Mouse (Mus musculus): ENCODE data around the gene Ptpn18. TPM values are rescaled to one million over a fixed set of nuclear protein-coding genes. Genes with fewer than 3 reads are reported as not detected.

The Ptpn18 gene
- polyA plus RNA-seq, 1 experiment from 2014 or later, result 21.0 TPM

- Histone ChIP-seq H3K4me1 (peaks cover 4% of the 10 kb centered on the region; the same call in 1 of the 2 replicates), H3K27me3 (peaks cover 9% of the 10 kb centered on the region; the same call in 1 of the 2 replicates), H3K9ac (no peak overlapping the region), H3K9me3 (replicated peaks) (no peaks in the 10 kb centered on the region), H3K27ac (replicated peaks) (no peak overlapping the region), H3K4me2 (replicated peaks) (no peak overlapping the region), H3K36me3 (no peaks in the 10 kb centered on the region), H3K4me3 (replicated peaks) (no peak overlapping the region)
- 63% methylated on average over 3 of the region's 3 CpGs for WGBS
- no peak for ATAC-seq (ENCODE audit: insufficient number of reproducible peaks, low FRiP score, low TSS enrichment, low read depth)
Observed at GRCm38 (mm10) chr1:34468051-34468450, 8.5 kb downstream of the Ptpn18 start.

DNA sequence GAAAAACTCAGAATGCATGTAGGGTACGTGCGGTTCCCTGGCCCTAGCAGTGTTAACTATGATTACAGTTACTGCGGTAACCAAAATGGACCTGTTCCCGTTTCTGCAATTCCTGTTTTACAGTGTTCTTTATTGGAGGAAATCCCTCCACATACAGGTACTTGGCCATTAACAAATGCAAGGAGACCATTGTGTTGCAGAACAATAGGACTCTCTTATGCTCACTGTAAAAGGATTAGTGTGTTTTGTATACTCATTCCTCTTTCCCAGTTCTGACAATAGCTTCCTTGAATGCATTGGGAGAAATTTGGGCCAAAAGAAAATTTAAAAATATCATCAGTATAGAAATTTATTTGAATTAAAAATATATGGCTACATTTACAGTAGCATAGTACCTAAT is 8.9 kb downstream of the Ptpn18 start:
- WGBS, result 67% methylated on average over 4 of the region's 4 CpGs
- Histone ChIP-seq H3K27ac (replicated peaks) (no peak overlapping the region), H3K9me3 (replicated peaks) (no peaks in the 10 kb centered on the region), H3K9ac (no peak overlapping the region), H3K4me3 (replicated peaks) (no peak overlapping the region), H3K4me1 (peaks cover 9% of the 10 kb centered on the region; the same call in 1 of the 2 replicates), H3K4me2 (replicated peaks) (no peak overlapping the region), H3K36me3 (no peaks in the 10 kb centered on the region), H3K27me3 (peaks cover 13% of the 10 kb centered on the region; the same call in 1 of the 2 replicates)
- no peak for ATAC-seq (ENCODE audit: insufficient number of reproducible peaks, low FRiP score, low TSS enrichment, low read depth)

- Histone ChIP-seq H3K9me3 (replicated peaks) (no peaks in the 10 kb centered on the region), H3K4me1 (peaks cover 9% of the 10 kb centered on the region; the same call in 1 of the 2 replicates), H3K27ac (replicated peaks) (no peak overlapping the region), H3K36me3 (no peaks in the 10 kb centered on the region), H3K27me3 (peaks cover 13% of the 10 kb centered on the region; the same call in 1 of the 2 replicates), H3K9ac (no peak overlapping the region), H3K4me2 (replicated peaks) (no peak overlapping the region), H3K4me3 (replicated peaks) (no peak overlapping the region)
- ATAC-seq (ENCODE audit: insufficient number of reproducible peaks, low FRiP score, low TSS enrichment, low read depth), result no peak
- WGBS, result 62% methylated on average over 5 of the region's 5 CpGs
Observed at GRCm38 (mm10) chr1:34469801-34470200, 10.2 kb downstream of the Ptpn18 start.

- peaks cover 13% of the 10 kb centered on the region; the same call in 1 of the 2 replicates for H3K27me3 ChIP-seq
- peak; percentile 49; the same call in 1 of the 2 replicates for ATAC-seq (ENCODE audit: insufficient number of reproducible peaks, low FRiP score, low TSS enrichment, low read depth)
- no peak overlapping the region for H3K27ac ChIP-seq (replicated peaks)
- H3K4me2 ChIP-seq (replicated peaks), result peak overlapping the region; percentile 92
- H3K36me3 ChIP-seq, result no peaks in the 10 kb centered on the region
- H3K4me3 ChIP-seq (replicated peaks), result peak overlapping the region; percentile 54
- no peaks in the 10 kb centered on the region for H3K9me3 ChIP-seq (replicated peaks)
- peak overlapping the region; percentile 28 for H3K9ac ChIP-seq
- WGBS, result 0% methylated on average over 42 of the region's 43 CpGs
- peaks cover 9% of the 10 kb centered on the region; the same call in 1 of the 2 replicates for H3K4me1 ChIP-seq
Observed at GRCm38 (mm10) chr1:34472427-34473300, 13.1 kb downstream of the Ptpn18 start.

GRCm38 (mm10) chr1:34478891-34479655 is 19.5 kb downstream of the Ptpn18 start:
- no peaks in the 10 kb centered on the region for H3K36me3 ChIP-seq
- H3K27me3 ChIP-seq, result no peaks in the 10 kb centered on the region
- H3K27ac ChIP-seq (replicated peaks), result no peak overlapping the region
- 36% methylated on average over 11 of the region's 11 CpGs for WGBS
- H3K9ac ChIP-seq, result no peak overlapping the region
- H3K4me1 ChIP-seq, result peaks cover 5% of the 10 kb centered on the region; the same call in 1 of the 2 replicates
- no peak overlapping the region for H3K4me3 ChIP-seq (replicated peaks)
- H3K9me3 ChIP-seq (replicated peaks), result no peaks in the 10 kb centered on the region
- H3K4me2 ChIP-seq (replicated peaks), result no peak overlapping the region
- no peak for ATAC-seq (ENCODE audit: insufficient number of reproducible peaks, low FRiP score, low TSS enrichment, low read depth)

DNA sequence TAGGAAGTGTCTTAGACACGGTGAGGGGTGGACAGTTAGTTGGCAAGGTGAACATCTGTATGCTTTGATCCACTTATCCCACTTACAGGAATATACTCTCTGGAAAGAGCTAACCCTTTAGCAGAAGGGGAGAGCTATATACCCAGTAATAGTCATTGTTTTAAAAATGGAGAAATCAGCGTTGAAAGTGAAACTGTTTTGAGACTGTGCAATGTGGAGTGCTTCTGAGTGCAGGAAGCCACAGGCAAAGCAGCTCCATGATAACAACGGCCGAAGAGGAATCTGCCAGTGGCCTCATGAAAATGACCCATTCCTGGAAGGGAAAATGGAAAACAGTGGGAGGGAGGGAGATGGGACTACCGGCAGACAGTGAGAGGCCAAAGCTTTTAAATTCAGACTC is 21.2 kb downstream of the Ptpn18 start:
- WGBS, result 69% methylated on average over 5 of the region's 5 CpGs
- Histone ChIP-seq H3K27me3 (no peaks in the 10 kb centered on the region), H3K4me1 (peaks cover 10% of the 10 kb centered on the region), H3K9ac (no peak overlapping the region), H3K36me3 (no peaks in the 10 kb centered on the region), H3K4me2 (replicated peaks) (no peak overlapping the region), H3K4me3 (replicated peaks) (no peak overlapping the region), H3K9me3 (replicated peaks) (no peaks in the 10 kb centered on the region), H3K27ac (replicated peaks) (no peak overlapping the region)
- no peak for ATAC-seq (ENCODE audit: insufficient number of reproducible peaks, low FRiP score, low TSS enrichment, low read depth)

- WGBS, result 48% methylated on average over 5 of the region's 5 CpGs
- Histone ChIP-seq H3K4me2 (replicated peaks) (no peak overlapping the region), H3K9me3 (replicated peaks) (no peaks in the 10 kb centered on the region), H3K4me3 (replicated peaks) (no peak overlapping the region), H3K36me3 (no peaks in the 10 kb centered on the region), H3K9ac (no peak overlapping the region), H3K4me1 (peaks cover 11% of the 10 kb centered on the region), H3K27ac (replicated peaks) (no peak overlapping the region), H3K27me3 (no peaks in the 10 kb centered on the region)
- ATAC-seq (ENCODE audit: insufficient number of reproducible peaks, low FRiP score, low TSS enrichment, low read depth), result no peak
Observed at GRCm38 (mm10) chr1:34481920-34482669, 22.5 kb downstream of the Ptpn18 start.

DNA sequence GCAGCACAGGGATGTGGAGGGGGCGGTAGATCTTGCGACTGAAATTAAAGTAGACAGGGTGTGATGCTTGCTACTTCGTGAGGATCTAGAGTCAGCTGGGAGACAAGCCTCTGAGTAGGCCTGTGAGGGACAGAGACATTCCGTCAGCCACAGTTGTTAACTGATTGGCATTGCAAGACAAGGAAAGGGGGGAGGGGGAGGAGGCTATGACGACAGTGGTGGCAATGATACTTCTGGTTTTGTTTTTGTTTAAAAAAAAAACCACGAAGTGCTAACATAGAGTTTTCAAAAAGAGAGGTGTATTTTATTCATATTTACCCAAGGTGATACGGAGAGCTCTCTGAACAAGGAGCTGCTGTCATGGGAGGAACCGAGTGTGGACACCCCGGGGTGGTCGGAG is 24.9 kb downstream of the Ptpn18 start:
- no peak overlapping the region for H3K9ac ChIP-seq
- H3K27me3 ChIP-seq, result no peaks in the 10 kb centered on the region
- H3K4me2 ChIP-seq (replicated peaks), result no peak overlapping the region
- no peak overlapping the region for H3K27ac ChIP-seq (replicated peaks)
- 63% methylated on average over 10 of the region's 10 CpGs for WGBS
- no peaks in the 10 kb centered on the region for H3K36me3 ChIP-seq
- no peak for ATAC-seq (ENCODE audit: insufficient number of reproducible peaks, low FRiP score, low TSS enrichment, low read depth)
- no peak overlapping the region for H3K4me3 ChIP-seq (replicated peaks)
- H3K4me1 ChIP-seq, result peaks cover 6% of the 10 kb centered on the region; the same call in 1 of the 2 replicates
- H3K9me3 ChIP-seq (replicated peaks), result no peaks in the 10 kb centered on the region

GRCm38 (mm10) chr1:34485461-34486188 is 26.1 kb downstream of the Ptpn18 start:
- H3K4me2 ChIP-seq (replicated peaks), result peak overlapping the region; percentile 45
- peaks cover 6% of the 10 kb centered on the region; the same call in 1 of the 2 replicates for H3K4me1 ChIP-seq
- no peak overlapping the region for H3K9ac ChIP-seq
- no peaks in the 10 kb centered on the region for H3K27me3 ChIP-seq
- H3K36me3 ChIP-seq, result no peaks in the 10 kb centered on the region
- H3K9me3 ChIP-seq (replicated peaks), result no peaks in the 10 kb centered on the region
- H3K4me3 ChIP-seq (replicated peaks), result peak overlapping the region; percentile 21
- no peak overlapping the region for H3K27ac ChIP-seq (replicated peaks)
- no peak for ATAC-seq (ENCODE audit: insufficient number of reproducible peaks, low FRiP score, low TSS enrichment, low read depth)
- 7% methylated on average over 25 of the region's 25 CpGs for WGBS

GRCm38 (mm10) chr1:34487383-34487782 is 27.8 kb downstream of the Ptpn18 start:
- Histone ChIP-seq H3K9me3 (replicated peaks) (no peaks in the 10 kb centered on the region), H3K4me2 (replicated peaks) (no peak overlapping the region), H3K27ac (replicated peaks) (no peak overlapping the region), H3K4me1 (peaks cover 6% of the 10 kb centered on the region; the same call in 1 of the 2 replicates), H3K9ac (no peak overlapping the region), H3K36me3 (no peaks in the 10 kb centered on the region), H3K4me3 (replicated peaks) (no peak overlapping the region), H3K27me3 (no peaks in the 10 kb centered on the region)
- 90% methylated on average over 3 of the region's 3 CpGs for WGBS
- no peak for ATAC-seq (ENCODE audit: insufficient number of reproducible peaks, low FRiP score, low TSS enrichment, low read depth)
